Mouse (Mus musculus) bone marrow, adult 2 months (tissue): ENCODE data around the gene Ankfn1. TPM values are rescaled to one million over a fixed set of nuclear protein-coding genes. Genes with fewer than 3 reads are reported as not detected.

Experiments used
- H3K27ac ChIP-seq: fragments of 200-500 bp; 2 replicates; pipeline ENCODE4 v1.5.1; 2012; ENCODE audit warnings: low read depth, mild to moderate bottlenecking, control low read depth, inconsistent platforms, low read length; ENCODE audit not compliant: control insufficient read depth, poor library complexity, insufficient read depth
- H3K4me1 ChIP-seq: fragments of 200-500 bp; 2 replicates; pipeline ENCODE4 v1.6.1; 2011; ENCODE audit warnings: low read length; ENCODE audit not compliant: control insufficient read depth, insufficient read depth
- H3K4me3 ChIP-seq: fragments of 200-500 bp; replicated peaks from 2 replicates; pipeline ENCODE3; 2011; ENCODE audit warnings: mild to moderate bottlenecking, low read depth, low read length, control low read depth; ENCODE audit not compliant: control insufficient read depth
- CTCF ChIP-seq: fragments of 200-500 bp; IDR thresholded peaks from 2 replicates; pipeline ENCODE4 v1.5.1; 2011; ENCODE audit warnings: low read length, control low read depth; ENCODE audit not compliant: control insufficient read depth, insufficient read depth
- POLR2A ChIP-seq: fragments of 200-500 bp; IDR thresholded peaks from 2 replicates; pipeline ENCODE4 v1.6.1; 2011; ENCODE audit warnings: low read depth, mild to moderate bottlenecking, control low read depth, low read length, borderline replicate concordance; ENCODE audit not compliant: control insufficient read depth
- WGBS: fragments of 180-500 bp; shearing (Covaris S2); methylation state at CpG from one replicate; pipeline ENCODE4 v1.1.7; 2018; 5-methylcytosine and 5-hydroxymethylcytosine counted together
- polyA plus RNA-seq: library from polyadenylated mRNA; stranded (reverse); fragments of >200 nt; gene quantifications from 2 replicates; pipeline ENCODE4 v1.2.4, GENCODE M21; 2011; ENCODE audit warnings: low replicate concordance; ENCODE audit not compliant: missing spikeins, insufficient read depth, insufficient read length

The Ankfn1 gene
- polyA plus RNA-seq, 1 experiment = not detected

- no peak overlapping the region for H3K27ac ChIP-seq
- no peak overlapping the region for H3K4me3 ChIP-seq
- no peak for TF ChIP-seq POLR2A
- TF ChIP-seq CTCF = no peak
- no peaks in the 10 kb centered on the region for H3K4me1 ChIP-seq
- 81% methylated on average over 5 of the region's 5 CpGs for WGBS
Observed at GRCm38 (mm10) chr11:89422637-89423036, 354.8 kb downstream of the Ankfn1 start.

- TF ChIP-seq CTCF (no peak), POLR2A (no peak)
- 74% methylated on average over 11 of the region's 11 CpGs for WGBS
- no peaks in the 10 kb centered on the region for H3K4me1 ChIP-seq
Observed at GRCm38 (mm10) chr11:89420767-89421438, 356.6 kb downstream of the Ankfn1 start.

GRCm38 (mm10) chr11:89419863-89420262, 357.6 kb downstream of the Ankfn1 start:
- Histone ChIP-seq H3K4me3 (no peak overlapping the region), H3K27ac (no peak overlapping the region), H3K4me1 (no peaks in the 10 kb centered on the region)
- no peak for TF ChIP-seq POLR2A
- TF ChIP-seq CTCF = no peak
- WGBS = 76% methylated on average over 2 of the region's 2 CpGs

More at GRCm38 (mm10) chr11:89420767-89421438, 356.6 kb downstream of the Ankfn1 start:
- Histone ChIP-seq H3K27ac (no peak overlapping the region), H3K4me3 (no peak overlapping the region)

GRCm38 (mm10) chr11:89418644-89419043, 358.8 kb downstream of the Ankfn1 start:
- H3K27ac ChIP-seq = no peak overlapping the region

GRCm38 (mm10) chr11:89416769-89417168, 360.7 kb downstream of the Ankfn1 start:
- TF ChIP-seq CTCF = no peak
- no peak for TF ChIP-seq POLR2A
- Histone ChIP-seq H3K4me1 (no peaks in the 10 kb centered on the region), H3K4me3 (no peak overlapping the region), H3K27ac (no peak overlapping the region)
- 65% methylated on average over 6 of the region's 6 CpGs for WGBS

More at GRCm38 (mm10) chr11:89418644-89419043, 358.8 kb downstream of the Ankfn1 start:
- Histone ChIP-seq H3K4me3 (no peak overlapping the region), H3K4me1 (no peaks in the 10 kb centered on the region)
- WGBS = 79% methylated on average over 12 of the region's 12 CpGs
- no peak for TF ChIP-seq CTCF
- no peak for TF ChIP-seq POLR2A

GRCm38 (mm10) chr11:89408774-89409173, 368.7 kb downstream of the Ankfn1 start:
- no peak overlapping the region for H3K4me3 ChIP-seq
- WGBS = 85% methylated on average over 6 of the region's 6 CpGs
- no peaks in the 10 kb centered on the region for H3K4me1 ChIP-seq
- TF ChIP-seq POLR2A (no peak), CTCF (no peak)
- H3K27ac ChIP-seq = no peak overlapping the region

GRCm38 (mm10) chr11:89404489-89404888, 373.0 kb downstream of the Ankfn1 start:
- no peak for TF ChIP-seq CTCF
- no peak for TF ChIP-seq POLR2A
- H3K27ac ChIP-seq = no peak overlapping the region
- WGBS = 76% methylated on average over 1 of the region's 1 CpGs
- H3K4me1 ChIP-seq = no peaks in the 10 kb centered on the region
- no peak overlapping the region for H3K4me3 ChIP-seq

- Histone ChIP-seq H3K27ac (no peak overlapping the region), H3K4me1 (no peaks in the 10 kb centered on the region), H3K4me3 (no peak overlapping the region)
- 90% methylated on average over 14 of the region's 14 CpGs for WGBS
- TF ChIP-seq POLR2A (no peak), CTCF (no peak)
Observed at GRCm38 (mm10) chr11:89403436-89403835, 374.0 kb downstream of the Ankfn1 start.
